9 mouse cellular contexts compared by ENCODE assay signal in the genomic region with DNA sequence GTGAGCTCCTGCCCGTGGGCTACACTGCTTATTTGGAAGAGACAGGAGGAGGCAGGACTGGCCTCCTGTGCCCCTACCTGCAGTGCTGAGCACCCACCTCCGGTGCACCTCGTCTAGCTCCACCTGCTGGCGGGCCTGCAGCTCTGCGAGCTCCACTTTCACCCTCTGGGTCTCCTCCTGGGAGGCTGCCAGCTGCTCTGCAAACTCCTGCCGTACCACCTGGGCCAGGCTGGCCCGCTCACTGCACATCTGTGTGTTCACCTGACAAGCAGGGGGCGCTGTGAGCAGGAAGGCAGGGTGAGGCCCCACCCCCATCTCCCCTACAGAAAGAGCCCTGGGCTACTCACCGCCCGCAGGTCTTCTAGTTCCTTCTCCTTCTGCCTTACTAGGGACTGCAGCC. TPM values are rescaled to one million over a fixed set of nuclear protein-coding genes. Genes with fewer than 3 reads are reported as not detected.
DNase-seq lines count a peak whose midpoint lies in the region; ATAC-seq lines count a peak whose summit lies in the region.
"Had no signal": no experiment of that assay in that cellular context is flagged by ENCODE, and none has a peak within 500 bp of the region (broad histone marks: within the 10 kb centered on the region; RNA-seq: fewer than 3 reads in every experiment).

No protein-coding gene starts in this region.

- H3K27ac ChIP-seq in kidney, embryonic 15.5 days, result 0 out of 2 replicates have a peak overlapping the region, but pooled peaks have one; percentile 10
- H3K27ac ChIP-seq in stomach, embryonic 16.5 days (ENCODE audit: low read length), result no peak overlapping the region
- H3K27ac ChIP-seq: limb, embryonic 15.5 days had no signal

- WGBS in kidney, embryonic 15.5 days, result 37% methylated on average over 10 of the region's 10 CpGs
- 34% methylated on average over 10 of the region's 10 CpGs for WGBS in stomach, embryonic 16.5 days

- H3K36me3 ChIP-seq in kidney, embryonic 15.5 days, result peaks cover 66% of the 10 kb centered on the region
- peaks cover 8% of the 10 kb centered on the region; the same call in 1 of the 2 replicates for H3K36me3 ChIP-seq in stomach, embryonic 16.5 days (ENCODE audit: control insufficient read depth, insufficient read depth, low read length)

- no peak overlapping the region for H3K4me3 ChIP-seq in kidney, embryonic 15.5 days (replicated peaks)
- no peak overlapping the region for H3K4me3 ChIP-seq in stomach, embryonic 16.5 days (replicated peaks; ENCODE audit: low read length)
- H3K4me3 ChIP-seq: limb, embryonic 15.5 days had no signal

- DNase-seq in frontal cortex, postnatal 25 days (ENCODE audit: low spot score in 2 of 2), result no peak
- peak; percentile 33 for DNase-seq in CD4-positive helper T cell, adult 2 months (ENCODE audit: low read depth, low spot score)
- peak; percentile 78 for DNase-seq in cerebellum, adult 11-12 months
- peak; percentile 42 to 71 for DNase-seq in heart, adult 18-20 months
- DNase-seq in lung, postnatal 4 days, result peak; percentile 73 to 79

- no peaks in the 10 kb centered on the region for H3K27me3 ChIP-seq in kidney, embryonic 15.5 days
- no peaks in the 10 kb centered on the region for H3K27me3 ChIP-seq in stomach, embryonic 16.5 days (ENCODE audit: control insufficient read depth, insufficient read depth, low read length)
- H3K27me3 ChIP-seq: limb, embryonic 15.5 days had no signal

- no peak overlapping the region for H3K9ac ChIP-seq in kidney, embryonic 15.5 days
- no peak overlapping the region for H3K9ac ChIP-seq in stomach, embryonic 16.5 days (ENCODE audit: low read length)
- H3K9ac ChIP-seq: limb, embryonic 15.5 days had no signal

- H3K9me3 ChIP-seq in kidney, embryonic 15.5 days (replicated peaks), result no peaks in the 10 kb centered on the region
- H3K9me3 ChIP-seq in stomach, embryonic 16.5 days (replicated peaks; ENCODE audit: control insufficient read depth, low read length), result no peaks in the 10 kb centered on the region
- H3K9me3 ChIP-seq: limb, embryonic 15.5 days had no signal

- ATAC-seq in frontal cortex, adult (ENCODE audit: low TSS enrichment), result peak; percentile 68; the same call in 1 of the 2 replicates
- ATAC-seq in kidney, embryonic 15.5 days (replicated peaks; ENCODE audit: low FRiP score), result peak; percentile 26
- peak; percentile 32; the same call in 1 of the 2 replicates for ATAC-seq in stomach, embryonic 16.5 days (ENCODE audit: insufficient read depth, low FRiP score)

- no peak overlapping the region for H3K4me2 ChIP-seq in kidney, embryonic 15.5 days
- H3K4me2 ChIP-seq in stomach, embryonic 16.5 days (ENCODE audit: low read depth, low read length), result no peak overlapping the region
- H3K4me2 ChIP-seq: limb, embryonic 15.5 days had no signal

- peaks cover 16% of the 10 kb centered on the region for H3K4me1 ChIP-seq in kidney, embryonic 15.5 days
- H3K4me1 ChIP-seq in stomach, embryonic 16.5 days (ENCODE audit: control insufficient read depth, insufficient read depth, low read length), result peaks cover 10% of the 10 kb centered on the region

RNA-seq across cellular contexts. Expression of a gene that starts 18.3 kb away (rescaled TPM):
- 1 to 10 TPM; 3.8 to 4.3 TPM for total RNA-seq in heart, adult 18-20 months (2021)
- 2.4 and 3.2 TPM in 2 replicates for polyA plus RNA-seq in kidney, embryonic 15.5 days (2015; fragmentation: Nextera tagmentation; extraction: Ambion mirVana)
- 1.9 and 3.3 TPM in 2 replicates for polyA plus RNA-seq in stomach, embryonic 16.5 days (2015; fragmentation: Nextera tagmentation; extraction: Ambion mirVana)

RNA-seq across cellular contexts. Expression of a gene that starts 21.3 kb away (rescaled TPM):
- total RNA-seq in heart, adult 18-20 months (2021), result 10 to 100 TPM in 1 of 2 experiments, 1 to 10 TPM in 1; 6.5 to 10.5 TPM
- 23.7 and 27.7 TPM in 2 replicates for polyA plus RNA-seq in kidney, embryonic 15.5 days (2015; fragmentation: Nextera tagmentation; extraction: Ambion mirVana)
- 11.8 and 12.0 TPM in 2 replicates for polyA plus RNA-seq in stomach, embryonic 16.5 days (2015; fragmentation: Nextera tagmentation; extraction: Ambion mirVana)

RNA-seq across cellular contexts. Expression of a gene that starts 33.2 kb away (rescaled TPM):
- 1 to 10 TPM; 5.9 to 8.2 TPM for total RNA-seq in heart, adult 18-20 months (2021)
- polyA plus RNA-seq in kidney, embryonic 15.5 days (2015; fragmentation: Nextera tagmentation; extraction: Ambion mirVana), result 19.5 and 22.4 TPM in 2 replicates
- polyA plus RNA-seq in stomach, embryonic 16.5 days (2015; fragmentation: Nextera tagmentation; extraction: Ambion mirVana), result 19.2 and 21.2 TPM in 2 replicates

RNA-seq across cellular contexts. Expression of a gene that starts 33.4 kb away (rescaled TPM):
- total RNA-seq in heart, adult 18-20 months (2021), result 10 to 100 TPM; 85.2 to 94.9 TPM
- 83.0 and 90.1 TPM in 2 replicates for polyA plus RNA-seq in kidney, embryonic 15.5 days (2015; fragmentation: Nextera tagmentation; extraction: Ambion mirVana)
- 69.2 and 69.3 TPM in 2 replicates for polyA plus RNA-seq in stomach, embryonic 16.5 days (2015; fragmentation: Nextera tagmentation; extraction: Ambion mirVana)

Comparison
In these comparisons a context has a peak if more than half of its experiments do, and no peak if none do; other contexts are left out.
1. DNase-seq: peak in CD4-positive helper T cell, adult 2 months (single experiment), cerebellum, adult 11-12 months (single experiment), heart, adult 18-20 months (2 of 2) and lung, postnatal 4 days (2 of 2); none in frontal cortex, postnatal 25 days (0 of 2).
2. Peak in every context shown above with its lines, with median percentiles within 50 percentile points of each other: ATAC-seq.